Mouse (Mus musculus): Measurements from ENCODE around the gene Olfr282. TPM values are rescaled to one million over a fixed set of nuclear protein-coding genes. Genes with fewer than 3 reads are reported as not detected.
"Not testable (repeated sequence)": the region's sequence is repeated elsewhere in the genome, so short reads cannot be mapped to it uniquely, and the experiment has no call there.

The Olfr282 gene
- total RNA-seq (2021) = not detected

GRCm38 (mm10) chr15:98430925-98431324 is at the start of gene Olfr282:
Olfr282 (plus strand) TSS chr15:98431225.
- intact Hi-C loops (cut with DNase I); DNase-seq (ENCODE audit: extremely low spot score in 1 of 2, low spot score in 2 of 2): not testable (repeated sequence)

DNA sequence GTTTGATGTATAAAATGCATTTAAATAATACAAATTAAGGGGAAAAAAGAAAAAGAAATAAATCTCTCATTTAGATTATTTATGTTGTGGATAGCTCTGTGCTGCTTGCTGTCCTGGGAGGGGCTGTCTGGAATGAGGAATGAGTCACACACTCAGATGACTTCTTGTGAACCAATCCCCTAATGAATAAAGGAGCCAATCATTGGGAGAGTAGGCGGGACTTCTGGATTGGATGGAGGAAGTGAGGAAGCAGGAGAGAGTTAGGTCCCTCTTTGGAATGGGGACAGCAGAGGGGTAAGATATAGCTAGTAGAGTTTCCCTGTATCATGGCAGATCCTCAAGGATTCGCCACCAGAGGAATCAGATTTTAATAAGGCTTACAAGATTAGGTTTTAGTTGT is 43.4 kb upstream of the Olfr282 start:
- no peak for DNase-seq (ENCODE audit: extremely low spot score in 1 of 2, low spot score in 2 of 2)
- intact Hi-C loops (cut with DNase I) = loop anchor here (2.0 kb wide), 1 partner anchor 207 kb away; no protein-coding TSS in a partner anchor

DNA sequence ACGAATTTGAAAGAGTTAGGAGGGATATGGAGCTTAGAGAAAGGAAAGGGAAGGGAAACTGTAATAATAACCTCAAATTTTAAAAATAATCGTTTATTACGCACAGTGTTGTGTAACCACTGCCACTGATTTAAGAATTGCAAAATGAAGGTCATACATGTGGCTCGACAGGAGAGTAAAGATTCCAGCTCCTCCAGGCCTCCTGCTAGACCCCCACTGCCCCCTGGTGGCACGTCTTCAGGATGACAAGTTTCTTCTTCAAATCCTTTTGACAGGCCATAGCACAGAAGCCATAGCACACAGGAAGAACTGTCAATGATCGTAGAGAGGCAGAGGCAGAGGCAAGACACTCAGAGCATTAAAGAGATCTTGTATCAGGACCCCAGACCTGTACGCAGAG is 41.2 kb upstream of the Olfr282 start:
- intact Hi-C loops (cut with DNase I) = loop anchor here (2.0 to 10.0 kb wide), 2 partner anchors 209 to 285 kb away; no protein-coding TSS in a partner anchor
- DNase-seq (ENCODE audit: extremely low spot score in 1 of 2, low spot score in 2 of 2) = peak; percentile 57 to 83

DNA sequence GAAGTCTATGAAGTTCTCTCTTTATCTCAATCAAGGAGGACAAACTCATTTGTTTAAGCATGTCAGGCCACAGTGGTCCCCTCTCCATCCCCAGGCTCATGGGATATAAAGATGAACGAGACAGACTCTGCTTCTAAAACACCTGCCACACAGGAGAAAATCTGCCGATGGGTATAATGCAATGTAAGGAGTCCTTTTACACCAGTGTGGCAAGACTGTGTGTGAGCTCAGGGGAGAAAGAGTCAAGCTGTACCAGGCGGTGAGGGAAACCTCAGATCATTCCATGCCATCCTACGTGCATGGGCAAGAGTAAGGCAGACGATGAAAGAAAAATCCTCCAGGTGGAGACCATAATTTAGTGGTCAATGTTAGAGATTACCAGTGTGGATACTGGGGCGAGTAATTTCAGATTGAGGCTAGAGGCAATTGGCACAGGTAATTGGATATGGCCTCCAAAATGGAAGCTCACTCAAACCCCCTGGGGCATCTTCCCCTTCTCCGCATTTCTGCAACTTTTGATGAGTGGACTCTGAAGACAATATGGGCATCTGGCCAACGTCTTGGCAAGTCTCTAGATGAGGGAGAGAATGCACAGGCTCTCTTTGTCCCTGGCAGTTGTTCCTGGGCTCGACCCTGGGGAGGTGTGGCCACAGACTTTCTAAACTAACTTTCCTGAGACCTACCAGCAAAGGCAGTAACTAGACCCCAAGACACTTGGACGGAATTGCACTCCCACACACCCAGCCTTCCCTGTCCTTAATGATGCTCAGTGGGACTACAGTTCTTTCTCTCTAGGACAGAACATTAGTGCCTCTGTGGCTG is 39.7 kb upstream of the Olfr282 start:
- no peak for DNase-seq (ENCODE audit: extremely low spot score in 1 of 2, low spot score in 2 of 2)
- intact Hi-C loops (cut with DNase I) = loop anchor here (10.0 kb wide), 1 partner anchor 286 kb away; no protein-coding TSS in a partner anchor

DNA sequence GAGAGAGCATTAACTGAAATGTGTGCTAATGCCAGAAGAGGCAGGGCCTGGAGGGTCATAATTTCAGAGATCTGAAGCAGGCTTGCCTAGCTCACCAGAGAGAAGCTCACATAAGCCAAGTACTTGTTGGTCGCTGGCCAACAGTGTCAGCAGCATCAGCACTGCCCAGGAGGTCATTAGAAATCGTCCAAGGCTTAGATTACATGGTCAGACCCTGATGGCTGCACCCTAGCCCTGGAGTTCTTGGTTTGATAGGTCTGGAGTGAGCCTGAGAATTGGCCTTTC is 39.2 kb upstream of the Olfr282 start:
- intact Hi-C loops (cut with DNase I) = loop anchor here (10.0 kb wide), 1 partner anchor 287 kb away; no protein-coding TSS in a partner anchor

GRCm38 (mm10) chr15:98397136-98397535 is 33.9 kb upstream of the Olfr282 start:
- intact Hi-C loops (cut with DNase I) = loop anchor here (10.0 kb wide), 1 partner anchor 292 kb away; no protein-coding TSS in a partner anchor
- no peak for DNase-seq (ENCODE audit: extremely low spot score in 1 of 2, low spot score in 2 of 2)

More for the DNA sequence above, 39.2 kb upstream of the Olfr282 start:
- DNase-seq (ENCODE audit: extremely low spot score in 1 of 2, low spot score in 2 of 2) = no peak

DNA sequence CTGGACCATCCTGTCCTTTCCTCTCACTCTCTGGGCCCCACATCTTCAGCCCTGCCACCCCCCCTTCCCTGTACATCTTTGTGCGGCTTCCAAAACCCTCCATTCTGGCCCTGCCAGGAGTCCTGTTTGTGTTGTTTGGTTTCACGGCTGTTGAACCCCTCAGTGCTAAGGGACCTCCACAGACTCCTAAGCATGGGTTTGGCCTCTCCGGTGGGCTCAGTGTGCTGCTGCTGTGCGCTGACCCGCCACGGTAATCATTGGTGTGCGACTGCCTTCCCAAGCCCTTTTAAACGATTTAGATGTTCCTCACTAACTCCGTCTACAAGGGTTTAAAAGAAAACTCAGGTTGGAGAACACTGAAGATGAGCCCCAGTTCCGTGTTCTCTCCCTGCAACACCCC is 28.7 kb upstream of the Olfr282 start:
- no peak for DNase-seq (ENCODE audit: extremely low spot score in 1 of 2, low spot score in 2 of 2)
- intact Hi-C loops (cut with DNase I) = no loop called here

GRCm38 (mm10) chr15:98408406-98409060 is 22.5 kb upstream of the Olfr282 start:
- DNase-seq (ENCODE audit: extremely low spot score in 1 of 2, low spot score in 2 of 2) = peak; percentile 27 to 55

GRCm38 (mm10) chr15:98409635-98410034 is 21.4 kb upstream of the Olfr282 start:
- no peak for DNase-seq (ENCODE audit: extremely low spot score in 1 of 2, low spot score in 2 of 2)
- intact Hi-C loops (cut with DNase I) = loop anchor here (5.0 kb wide), 1 partner anchor 227 kb away; no protein-coding TSS in a partner anchor

More at GRCm38 (mm10) chr15:98408406-98409060, 22.5 kb upstream of the Olfr282 start:
- intact Hi-C loops (cut with DNase I) = loop anchor here (5.0 kb wide), 1 partner anchor 226 kb away; no protein-coding TSS in a partner anchor

DNA sequence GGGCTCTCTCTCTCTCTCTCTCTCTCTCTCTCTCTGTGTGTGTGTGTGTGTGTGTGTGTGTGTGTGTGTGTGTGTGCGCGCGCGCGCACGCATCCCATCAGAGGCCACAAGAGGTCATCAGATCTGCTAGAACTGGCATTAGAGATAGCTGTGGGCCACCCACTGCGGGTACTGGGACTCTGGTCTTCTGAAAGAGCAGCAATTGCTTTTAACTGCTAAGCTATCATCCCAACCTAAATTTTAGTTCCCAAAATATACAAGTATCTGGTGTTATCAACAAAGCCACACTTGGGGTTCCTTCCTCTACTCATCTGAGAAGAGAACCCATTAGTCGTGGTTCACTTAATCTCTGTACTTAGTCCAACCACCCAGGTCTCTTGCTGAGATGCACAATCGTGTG is 20.8 kb upstream of the Olfr282 start:
- no peak for DNase-seq (ENCODE audit: extremely low spot score in 1 of 2, low spot score in 2 of 2)

GRCm38 (mm10) chr15:98415996-98416395 is 15.0 kb upstream of the Olfr282 start:
- intact Hi-C loops (cut with DNase I) = no loop called here

More for the DNA sequence above, 20.8 kb upstream of the Olfr282 start:
- intact Hi-C loops (cut with DNase I) = no loop called here

DNA sequence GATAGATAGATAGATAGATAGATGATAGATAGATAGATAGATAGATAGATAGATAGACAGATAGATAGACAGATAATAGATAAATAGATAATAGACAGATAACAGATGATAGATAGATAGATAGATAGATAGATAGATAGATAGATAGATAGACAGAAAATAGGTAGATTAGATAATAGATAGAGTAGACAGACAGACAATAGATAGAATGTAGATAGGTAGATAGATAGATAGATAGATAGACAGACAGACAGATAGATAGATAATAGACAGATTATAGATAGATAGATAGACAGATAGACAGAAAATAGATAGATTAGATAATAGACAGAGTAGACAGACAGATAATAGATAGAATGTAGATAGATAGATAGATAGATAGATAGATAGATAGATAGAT is 14.2 kb upstream of the Olfr282 start:
- intact Hi-C loops (cut with DNase I); DNase-seq (ENCODE audit: extremely low spot score in 1 of 2, low spot score in 2 of 2): not testable (repeated sequence)

More at GRCm38 (mm10) chr15:98415996-98416395, 15.0 kb upstream of the Olfr282 start:
- no peak for DNase-seq (ENCODE audit: extremely low spot score in 1 of 2, low spot score in 2 of 2)

- intact Hi-C loops (cut with DNase I); DNase-seq (ENCODE audit: extremely low spot score in 1 of 2, low spot score in 2 of 2): not testable (repeated sequence)
These were observed 13.7 kb upstream of the Olfr282 start for GRCm38 (mm10) chr15:98417285-98417684.

DNA sequence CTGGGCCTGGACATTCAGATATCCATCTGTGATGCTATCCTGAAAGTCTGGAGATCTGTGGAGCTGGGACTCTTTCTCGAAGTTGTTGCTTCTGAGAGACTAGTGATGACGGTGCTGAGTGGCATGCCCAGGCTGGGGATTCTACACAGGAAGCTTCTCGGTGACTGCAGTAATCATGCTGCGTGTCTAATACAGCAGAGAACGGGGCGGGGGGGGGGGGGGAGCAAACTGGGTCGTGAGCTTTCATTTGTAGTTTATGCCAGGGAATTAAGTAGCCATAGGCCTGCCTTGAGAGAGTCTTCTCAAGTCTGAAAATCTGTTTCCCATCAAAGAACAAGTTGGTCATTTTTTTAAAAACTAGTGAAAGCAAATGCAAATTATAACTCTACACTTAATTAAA is 12.9 kb upstream of the Olfr282 start:
- intact Hi-C loops (cut with DNase I) = no loop called here
- no peak for DNase-seq (ENCODE audit: extremely low spot score in 1 of 2, low spot score in 2 of 2)

GRCm38 (mm10) chr15:98420897-98421296 is 10.1 kb upstream of the Olfr282 start:
- intact Hi-C loops (cut with DNase I) = no loop called here
- DNase-seq (ENCODE audit: extremely low spot score in 1 of 2, low spot score in 2 of 2) = no peak

DNA sequence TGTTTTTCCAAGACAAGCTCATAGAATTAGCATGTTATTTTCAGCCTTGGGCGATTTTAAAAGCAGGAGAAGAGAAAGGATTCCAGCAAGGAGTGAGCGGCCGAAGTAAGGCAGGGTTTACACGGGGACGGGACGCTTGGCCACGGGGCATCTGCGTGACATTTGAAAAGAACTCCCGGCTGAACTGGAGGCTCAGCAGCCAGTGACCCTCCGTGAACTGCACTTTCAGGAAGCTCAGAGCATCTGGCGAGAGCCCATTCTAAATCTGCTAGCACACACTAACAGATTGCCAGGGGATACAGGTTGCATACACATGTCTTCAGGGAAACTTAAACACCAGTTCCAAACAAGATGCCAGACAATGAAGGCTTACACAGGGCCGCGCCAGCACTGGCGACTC is 6.7 kb upstream of the Olfr282 start:
- DNase-seq (ENCODE audit: extremely low spot score in 1 of 2, low spot score in 2 of 2) = no peak
- intact Hi-C loops (cut with DNase I) = no loop called here

GRCm38 (mm10) chr15:98424753-98425152 is 6.3 kb upstream of the Olfr282 start:
- DNase-seq (ENCODE audit: extremely low spot score in 1 of 2, low spot score in 2 of 2) = no peak
- intact Hi-C loops (cut with DNase I) = no loop called here

DNA sequence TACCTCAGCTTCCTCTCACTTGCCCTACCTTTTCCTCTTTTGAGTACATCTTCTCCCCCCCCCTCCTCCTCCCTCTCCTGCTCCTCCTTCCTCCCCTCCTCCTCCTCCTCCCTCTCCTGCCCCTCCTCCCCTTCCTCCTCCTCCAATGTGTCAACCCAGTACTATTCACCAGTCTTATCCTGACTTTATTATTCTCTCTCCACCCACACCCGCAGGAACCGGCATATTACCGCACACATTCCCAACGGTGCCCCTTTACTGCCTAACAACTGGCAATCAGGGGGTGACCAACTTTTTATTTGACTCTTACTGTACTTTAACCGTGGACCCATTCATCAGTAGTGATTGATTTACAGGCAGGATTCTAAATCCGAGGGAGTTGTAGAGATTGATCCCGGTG is 5.8 kb upstream of the Olfr282 start:
- intact Hi-C loops (cut with DNase I) = no loop called here
- DNase-seq (ENCODE audit: extremely low spot score in 1 of 2, low spot score in 2 of 2) = no peak

DNA sequence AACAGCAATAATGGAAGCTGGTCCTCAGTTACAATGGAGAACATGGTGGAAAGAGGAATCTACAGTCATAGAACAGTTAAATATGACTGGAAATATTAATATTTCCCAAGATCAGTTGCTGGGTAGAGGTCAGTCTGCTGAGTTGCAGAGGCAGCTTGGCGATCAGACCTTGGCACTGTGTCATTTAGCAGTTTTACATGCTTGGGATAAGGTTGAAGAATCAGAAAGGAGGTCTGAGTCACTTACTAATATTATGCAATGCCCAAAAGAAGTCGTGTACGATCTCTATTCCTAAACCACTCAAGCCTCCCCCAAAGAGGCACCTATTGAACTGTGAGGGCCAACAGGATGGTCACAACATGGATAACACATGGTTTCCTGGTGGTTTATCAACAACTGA is 13.5 kb downstream of the Olfr282 start:
- DNase-seq (ENCODE audit: extremely low spot score in 1 of 2, low spot score in 2 of 2) = no peak
- intact Hi-C loops (cut with DNase I) = no loop called here

DNA sequence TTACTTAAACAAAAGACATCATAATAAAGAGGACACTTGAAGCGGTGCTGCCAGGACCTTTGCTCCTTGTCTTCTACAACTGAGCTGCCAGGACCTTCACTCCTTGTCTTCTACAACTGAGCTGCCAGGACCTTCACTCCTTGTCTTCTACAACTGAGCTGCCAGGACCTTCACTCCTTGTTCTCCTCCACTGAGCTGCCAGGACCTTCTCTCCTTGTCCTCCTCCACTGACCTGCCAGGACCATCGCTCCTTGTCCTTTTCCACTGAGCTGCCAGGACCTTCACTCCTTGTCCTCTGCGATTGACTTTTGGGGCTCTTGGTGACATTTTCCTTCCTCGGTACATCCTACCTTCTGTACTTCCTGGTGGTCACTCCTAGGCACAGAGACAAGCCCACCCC is 17.5 kb downstream of the Olfr282 start:
- intact Hi-C loops (cut with DNase I) = no loop called here

More for the DNA sequence above, 17.5 kb downstream of the Olfr282 start:
- no peak for DNase-seq (ENCODE audit: extremely low spot score in 1 of 2, low spot score in 2 of 2)

Measured in left cerebral cortex, postnatal 10 days (tissue).